Mouse (Mus musculus) spleen, postnatal 4 days (tissue): ENCODE results near the gene Adprh.
"Not testable (repeated sequence)": the region's sequence is repeated elsewhere in the genome, so short reads cannot be mapped to it uniquely, and the experiment has no call there.

Experiments
- DNase-seq, 2 experiments: peaks; one replicate each; pipeline ENCODE4 v3.0.0; 2022; ENCODE audit warnings: low spot score in 2 of 2

Gene Adprh

DNA sequence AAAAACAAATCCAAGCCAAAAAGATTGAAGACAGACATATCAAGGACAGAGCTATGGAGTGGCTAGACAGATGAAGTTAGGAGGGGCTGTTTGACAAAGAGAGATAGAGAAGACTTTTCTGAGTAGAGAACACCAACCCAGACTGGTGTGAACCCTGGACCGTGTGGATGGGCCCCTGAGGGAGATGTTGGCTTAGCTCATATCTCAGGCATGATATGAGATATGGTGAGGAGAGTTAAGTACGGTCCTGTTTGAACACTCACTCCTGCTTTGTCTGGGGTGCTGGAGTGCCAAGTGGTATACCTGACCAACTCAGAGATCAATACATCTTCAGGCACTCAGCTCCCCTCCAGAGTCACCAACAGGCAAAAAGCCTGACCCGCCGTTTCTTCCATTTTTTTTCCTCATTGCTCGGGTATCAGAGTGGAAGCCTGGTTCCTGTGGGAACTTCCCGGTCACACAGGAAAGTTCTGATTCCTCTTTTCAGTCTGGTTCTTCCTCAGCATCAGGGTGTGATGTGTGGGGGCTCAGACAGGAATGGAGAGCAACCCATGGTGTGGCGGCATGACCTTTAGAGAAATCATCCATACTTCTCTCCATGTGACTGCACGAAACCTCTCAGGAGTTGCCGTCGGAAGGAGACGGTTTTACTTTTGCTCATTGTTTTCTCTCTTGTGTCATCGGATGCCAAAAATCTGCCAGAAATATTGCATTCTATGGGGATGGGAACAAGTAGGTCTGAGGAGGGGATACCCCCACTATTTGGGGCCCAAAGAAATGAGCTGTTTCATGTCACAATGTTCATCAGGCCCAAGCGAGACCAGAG, 14.8 kb upstream of the Adprh start:
- no peak for DNase-seq

DNA sequence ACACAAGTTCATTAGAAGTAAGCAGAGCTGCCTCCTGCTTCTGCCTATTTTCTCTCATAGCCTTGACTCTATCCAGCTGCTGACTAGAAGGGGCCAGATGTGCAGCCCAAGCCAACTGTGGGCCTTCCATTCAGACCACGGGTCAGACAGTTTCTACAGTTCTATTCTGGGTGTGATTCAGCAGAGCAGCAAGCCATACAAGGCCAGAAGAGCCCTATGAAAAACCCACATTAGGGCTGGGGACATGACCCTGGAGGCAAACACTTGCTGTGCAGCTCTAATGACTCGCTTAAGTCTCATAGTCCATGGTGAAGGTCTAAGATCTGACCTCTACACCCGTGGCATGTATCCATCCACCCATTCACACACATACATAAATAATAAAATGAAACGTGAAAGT, 13.6 kb upstream of the Adprh start:
- no peak for DNase-seq

DNA sequence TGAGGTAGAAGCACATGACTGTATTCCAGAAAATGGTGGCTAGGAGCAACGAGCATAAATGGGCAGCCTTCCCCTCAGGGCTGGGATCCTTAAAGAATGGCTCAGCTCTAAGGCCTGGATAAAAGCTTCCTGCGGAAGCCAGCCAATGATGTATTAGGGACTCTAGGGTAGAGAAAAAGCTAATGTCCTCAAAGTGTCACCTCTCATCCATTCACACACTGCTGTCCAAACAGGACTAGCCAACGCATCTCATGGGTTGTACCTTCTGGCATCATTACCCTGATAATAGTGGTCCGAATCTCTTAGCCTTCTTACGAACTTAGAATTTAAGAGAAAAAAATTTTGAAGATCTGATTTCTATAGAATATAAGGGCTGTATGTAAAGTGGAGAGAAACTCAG, 10.8 kb upstream of the Adprh start:
- no peak for DNase-seq

DNA sequence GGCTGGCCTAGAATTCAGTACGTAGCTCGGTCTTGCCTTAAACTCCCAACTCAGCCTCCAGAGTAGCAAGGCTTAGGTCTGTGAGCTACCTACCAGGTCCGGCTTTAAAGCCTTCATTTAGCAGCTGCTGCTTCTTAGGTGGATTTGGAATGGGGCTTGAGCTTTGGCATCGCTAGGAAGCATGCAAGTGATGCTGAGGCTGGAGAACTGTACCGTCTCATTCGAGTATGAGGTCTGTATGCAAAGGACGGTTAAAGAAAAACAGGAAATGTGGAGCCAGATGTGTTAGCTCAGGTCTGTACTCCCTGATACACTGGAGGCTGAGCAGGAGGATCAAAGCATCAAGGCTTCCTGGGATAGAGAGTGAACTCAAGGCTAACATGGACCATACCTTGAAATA, 9.7 kb upstream of the Adprh start:
- no peak for DNase-seq

DNA sequence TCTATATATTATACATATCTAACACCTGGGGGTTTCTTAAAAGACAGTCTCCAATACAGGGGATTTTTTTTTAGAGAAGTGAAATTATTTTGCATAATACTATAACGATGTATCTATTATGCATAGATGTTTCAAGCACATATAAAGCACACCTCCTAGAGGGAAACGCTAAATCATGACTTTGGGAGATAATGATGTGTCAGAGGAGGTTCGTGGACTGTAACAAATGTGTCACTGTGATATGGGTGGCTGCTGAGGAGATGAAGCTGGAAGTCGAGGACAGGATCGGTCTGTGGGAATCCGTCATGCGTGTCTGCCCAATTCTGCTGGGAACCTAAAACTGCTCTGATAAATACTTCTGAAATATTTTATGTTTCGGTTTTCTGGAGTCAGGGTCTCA, 9.2 kb upstream of the Adprh start:
- no peak for DNase-seq

DNA sequence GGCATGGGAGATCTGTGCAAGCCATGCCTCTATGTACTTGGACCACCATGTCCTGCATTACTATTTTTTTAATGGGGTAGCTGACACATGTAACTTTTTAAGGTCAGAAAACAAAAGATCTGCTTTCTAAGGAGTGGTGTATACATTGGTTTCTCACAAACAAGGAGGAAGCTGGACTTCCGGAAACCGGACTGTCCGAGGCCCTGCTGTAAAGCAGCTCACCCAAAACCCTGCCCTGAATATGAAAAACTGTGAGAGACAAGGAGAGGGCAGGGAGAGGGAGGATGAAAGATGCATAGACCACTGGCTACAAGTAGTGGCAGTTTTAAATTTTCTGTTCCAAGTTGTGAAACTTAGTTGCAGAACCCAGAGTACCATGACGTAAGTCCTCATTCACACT, 7.5 kb upstream of the Adprh start:
- DNase-seq, result no peak

DNA sequence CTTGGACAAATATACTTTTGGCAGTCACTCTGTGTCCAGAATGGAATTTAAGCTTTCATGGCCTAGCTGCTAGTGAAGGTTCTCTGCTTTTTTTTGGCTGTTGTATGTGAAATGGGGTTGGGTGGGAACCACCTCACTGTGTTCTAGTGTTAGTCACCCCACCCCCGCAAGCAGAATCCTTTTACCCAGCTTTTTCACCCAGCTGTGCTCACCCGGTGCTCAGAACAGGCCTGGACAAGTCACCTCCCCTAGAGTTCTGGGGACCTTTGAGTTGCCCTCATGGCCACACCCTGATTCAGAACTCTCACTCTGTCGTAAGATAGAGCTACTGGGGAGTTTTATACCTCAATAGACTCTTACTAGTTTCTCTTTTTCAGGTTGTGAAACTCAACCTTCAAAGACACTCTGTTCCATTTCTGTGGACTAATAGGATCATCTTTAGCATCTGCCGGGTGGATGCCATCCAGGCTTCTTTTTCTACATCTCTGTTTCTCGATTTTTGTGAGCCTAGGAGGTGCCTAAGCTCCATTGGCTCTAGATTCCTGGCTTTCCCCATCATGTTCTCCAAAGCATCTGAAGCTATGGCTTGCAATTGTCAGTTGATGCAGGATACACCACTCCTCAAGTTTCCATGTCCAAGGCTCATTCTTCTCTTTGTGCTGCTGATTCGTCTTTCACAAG, 6.2 kb upstream of the Adprh start:
- no peak for DNase-seq

DNA sequence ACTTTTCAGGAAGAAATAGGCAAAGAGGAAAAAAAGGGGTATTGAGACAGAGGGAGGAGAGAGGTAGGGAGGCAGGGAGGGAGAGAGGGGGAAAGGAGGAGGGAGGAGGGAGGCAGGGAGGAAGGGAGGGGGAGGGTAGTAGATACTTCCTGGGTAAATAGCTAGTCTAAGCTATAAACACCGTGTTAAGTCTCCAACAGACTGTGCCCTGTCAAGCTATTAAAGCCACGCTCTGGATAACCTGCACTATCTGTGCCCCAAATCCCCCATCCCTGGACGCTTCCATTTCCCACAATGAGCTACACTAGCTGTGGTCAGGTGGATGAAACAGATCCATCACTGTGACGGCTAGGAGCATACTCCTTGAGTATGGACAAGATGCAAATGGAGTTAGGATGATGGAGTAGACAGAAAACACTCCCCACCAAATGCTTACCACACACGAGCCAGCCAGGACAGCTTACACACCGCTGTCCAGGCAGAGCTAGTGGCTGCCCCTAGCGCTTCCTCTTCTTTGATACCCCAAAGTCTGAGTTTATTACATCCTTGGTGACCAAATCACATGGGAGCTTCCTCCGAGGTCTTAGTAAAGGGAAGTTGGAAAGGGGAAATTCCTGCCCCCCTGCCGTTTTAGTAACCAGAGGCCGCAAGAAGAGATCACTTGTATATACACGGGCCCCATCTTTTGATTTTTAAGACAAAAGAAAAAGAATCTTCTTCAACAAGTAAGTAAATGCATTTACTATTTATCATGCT, 4.5 kb upstream of the Adprh start:
- DNase-seq, result no peak

DNA sequence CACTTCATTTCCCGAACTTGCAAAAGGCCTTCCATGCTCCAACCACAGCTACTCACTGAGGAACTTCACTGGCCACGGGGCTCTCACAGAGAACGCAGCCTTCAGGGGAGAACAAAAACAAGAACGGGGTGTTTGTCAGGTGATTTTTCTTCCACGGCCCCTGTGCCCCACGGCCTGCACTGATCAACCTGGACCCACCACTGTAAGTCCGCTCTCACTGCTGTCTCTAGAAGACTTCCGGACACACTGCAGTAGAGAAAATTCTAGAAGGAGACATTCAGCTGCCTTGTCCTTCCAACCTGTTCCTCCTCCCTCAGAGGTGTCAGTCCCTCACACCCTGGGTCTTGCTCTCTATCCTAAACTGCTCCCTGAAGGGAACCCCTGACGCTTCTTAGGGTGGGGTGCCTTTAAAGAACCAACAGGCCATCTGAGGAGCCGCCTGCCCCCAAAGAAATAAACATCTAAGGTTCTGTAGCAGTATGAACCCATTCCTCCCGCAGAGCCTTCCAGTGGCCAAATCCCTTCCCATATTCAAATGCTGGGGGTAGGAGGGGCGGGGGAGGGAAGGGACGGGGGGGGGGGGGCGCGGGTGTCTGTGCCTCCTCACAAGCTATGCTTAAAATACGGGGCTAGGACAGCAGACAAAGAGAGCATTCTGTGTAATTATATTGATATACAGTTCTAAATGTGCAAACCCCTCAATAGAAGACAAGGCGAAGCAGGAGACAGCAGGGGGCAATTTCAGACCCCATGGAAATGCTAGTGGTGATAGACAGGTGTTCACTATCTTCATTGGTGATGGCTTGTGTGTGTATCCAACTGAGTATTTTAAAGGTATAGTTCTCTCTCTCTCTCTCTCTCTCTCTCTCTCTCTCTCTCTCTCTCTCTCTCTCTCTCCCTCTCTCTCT, 3.3 kb upstream of the Adprh start, which contains the start of gene Cd80:
Cd80 (plus strand) TSS at position 51 of the 908 bp plus-strand sequence.
- DNase-seq, result no peak

DNA sequence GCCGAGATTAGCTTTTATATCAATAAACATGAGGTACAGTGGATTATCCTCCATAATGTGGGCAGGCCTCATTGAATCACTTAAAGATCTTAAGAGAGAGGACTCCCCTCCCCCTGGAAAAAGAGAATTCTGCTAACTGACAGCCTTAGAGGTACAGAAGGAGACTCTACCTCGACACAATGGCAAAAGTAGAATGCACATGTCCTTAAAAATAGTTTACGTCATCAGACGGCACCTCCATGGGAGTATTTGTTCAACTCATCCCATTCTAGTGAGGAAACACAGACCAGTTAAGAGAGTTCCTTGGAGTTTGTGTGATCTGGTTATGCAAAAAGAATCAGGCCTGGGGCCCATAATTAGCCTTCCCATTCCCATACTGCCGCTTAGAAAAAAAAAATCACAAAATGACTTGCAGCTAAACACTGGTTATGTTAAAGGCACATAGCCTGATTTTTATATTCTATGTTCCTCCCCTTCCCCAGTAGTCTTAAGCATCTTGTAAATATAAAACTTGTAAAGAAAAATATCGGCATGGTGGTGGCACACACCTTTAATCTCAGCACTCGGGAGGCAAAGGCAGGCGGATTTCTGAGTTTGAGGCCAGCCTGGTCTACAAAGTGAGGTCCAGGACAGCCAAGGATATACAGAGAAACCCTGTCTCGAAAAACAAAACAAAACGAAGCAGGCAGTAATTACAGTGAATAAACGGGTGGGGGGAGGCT, 2.2 kb upstream of the Adprh start:
- no peak for DNase-seq

DNA sequence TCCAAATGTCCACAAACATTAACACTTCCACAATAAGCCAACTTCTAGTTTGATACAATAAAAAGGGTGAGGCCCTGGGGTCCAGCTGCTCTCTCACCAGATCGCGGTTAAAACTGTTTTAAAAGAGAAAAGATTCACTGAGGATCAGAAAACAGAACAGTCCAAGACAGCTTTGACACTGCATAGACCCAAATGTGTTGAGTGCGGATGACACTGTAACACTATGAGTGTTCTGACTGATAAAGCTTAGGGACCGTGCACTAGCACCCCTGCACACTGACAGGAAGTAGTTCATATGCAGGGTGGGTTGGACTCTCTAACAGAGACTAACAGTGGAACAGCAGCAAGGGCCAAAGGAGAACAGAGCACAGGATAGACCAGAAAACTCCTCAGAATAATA, 1.4 kb upstream of the Adprh start:
- DNase-seq, result no peak

DNA sequence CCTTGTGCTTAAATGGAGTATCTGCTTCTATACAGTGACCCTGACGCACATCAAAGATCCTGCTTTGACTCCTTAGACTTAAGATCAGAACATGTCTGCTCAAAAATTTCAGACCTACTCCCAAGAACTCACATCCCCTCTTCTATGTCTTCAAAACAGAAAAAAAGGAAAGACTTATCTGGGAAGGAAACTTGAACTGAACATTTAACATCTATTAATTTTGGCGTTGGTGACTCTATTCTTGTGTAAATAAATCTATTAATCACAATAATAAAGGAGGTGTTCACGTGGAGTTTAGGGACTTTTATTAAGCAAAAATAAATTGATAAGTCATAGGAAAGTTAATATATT, 675 bp upstream of the Adprh start:
- no peak for DNase-seq

DNA sequence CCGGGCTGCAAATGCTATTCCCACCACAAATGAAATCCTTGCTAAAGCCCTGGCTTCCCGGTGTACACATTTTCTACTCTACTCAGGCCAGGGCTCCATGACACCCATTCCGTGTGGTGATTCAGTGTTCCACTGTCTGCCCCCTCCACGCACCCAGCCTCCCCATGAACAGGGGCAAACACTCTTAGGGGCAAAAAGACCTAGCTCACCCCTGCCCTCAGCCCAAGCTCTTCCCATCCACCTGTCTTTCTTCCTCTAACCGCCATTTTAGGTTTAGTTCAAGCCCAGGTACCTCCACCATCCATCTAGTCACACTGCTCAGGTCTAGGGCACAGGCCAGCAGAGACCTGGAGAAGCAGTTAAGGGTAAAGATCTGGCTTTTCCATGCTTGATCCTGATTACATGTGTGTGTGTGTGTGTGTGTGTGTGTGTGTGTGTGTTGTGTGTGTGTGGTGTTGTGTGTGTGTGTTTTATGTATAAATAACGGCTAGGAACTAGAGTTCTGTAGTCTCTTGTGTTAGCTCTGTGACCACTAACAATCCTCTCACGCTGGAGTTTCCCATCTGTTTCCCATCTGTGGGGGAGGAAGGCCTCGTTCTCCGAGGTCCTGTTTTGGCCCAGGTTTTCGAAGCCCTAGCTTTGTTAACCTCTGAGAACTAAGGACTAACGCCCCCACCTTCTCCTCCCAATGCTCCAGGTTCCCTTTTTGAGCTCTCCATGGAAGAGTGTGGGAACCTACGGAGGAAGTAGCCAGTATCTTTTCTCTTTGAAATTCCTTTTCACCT, 890 bp downstream of the Adprh start:
- no peak for DNase-seq

DNA sequence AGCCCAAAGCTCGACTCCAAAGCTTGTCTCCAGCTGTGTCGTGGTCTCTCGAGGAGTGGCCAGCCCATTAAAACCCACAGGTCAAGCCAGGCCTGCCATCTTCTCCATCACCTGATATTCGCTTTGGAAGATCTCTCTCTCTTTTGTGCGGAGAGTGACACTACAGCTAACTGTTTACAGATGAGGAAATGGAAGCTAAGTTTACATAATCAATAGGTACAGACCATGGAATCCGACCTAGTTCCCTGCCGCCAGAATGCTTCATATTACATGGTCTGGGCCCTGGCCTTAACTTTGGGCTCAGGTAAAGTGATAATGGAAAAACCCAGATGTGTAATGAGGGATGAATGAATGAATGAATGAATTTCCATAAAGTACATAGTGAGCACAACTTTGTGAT, 1.8 kb downstream of the Adprh start:
- DNase-seq, result no peak

DNA sequence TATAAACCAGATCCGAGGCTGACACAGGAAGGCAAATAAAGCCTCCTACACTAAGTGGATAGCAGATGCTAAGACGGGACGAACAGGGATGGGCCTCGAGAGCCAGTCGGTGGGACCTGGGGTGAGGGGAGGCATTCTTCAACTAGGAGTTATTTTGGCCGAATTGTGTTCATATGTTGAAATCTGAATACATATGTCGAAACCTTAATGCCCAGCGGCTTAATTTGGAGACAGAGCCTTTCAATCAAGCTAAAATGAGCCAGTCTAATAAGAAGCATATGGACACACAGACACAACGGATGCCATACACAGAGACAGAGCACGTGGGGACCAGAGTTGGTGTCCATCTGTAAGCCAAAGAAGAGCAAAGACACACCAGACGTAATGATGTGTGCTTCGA, 4.0 kb downstream of the Adprh start:
- DNase-seq, result no peak

DNA sequence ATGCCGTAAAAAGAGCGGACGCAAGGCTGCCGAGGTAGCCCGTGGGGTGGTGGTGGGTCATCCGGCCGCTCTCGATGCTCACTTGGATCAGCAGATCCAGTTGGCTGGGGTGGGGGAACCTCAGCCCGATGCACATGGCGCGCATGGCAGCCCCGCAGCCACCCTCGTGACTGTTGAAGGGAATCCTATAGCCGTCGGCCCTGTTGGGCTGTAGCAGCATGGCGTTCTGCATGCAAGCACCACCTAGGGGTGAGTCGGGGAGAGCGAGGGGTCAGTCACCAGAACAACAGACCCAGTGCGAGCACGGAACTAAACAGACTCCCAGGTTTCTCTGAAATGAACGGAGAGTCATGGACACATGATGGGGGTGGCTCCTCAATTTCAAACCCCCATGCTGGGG, 5.1 kb downstream of the Adprh start:
- DNase-seq, result no peak

DNA sequence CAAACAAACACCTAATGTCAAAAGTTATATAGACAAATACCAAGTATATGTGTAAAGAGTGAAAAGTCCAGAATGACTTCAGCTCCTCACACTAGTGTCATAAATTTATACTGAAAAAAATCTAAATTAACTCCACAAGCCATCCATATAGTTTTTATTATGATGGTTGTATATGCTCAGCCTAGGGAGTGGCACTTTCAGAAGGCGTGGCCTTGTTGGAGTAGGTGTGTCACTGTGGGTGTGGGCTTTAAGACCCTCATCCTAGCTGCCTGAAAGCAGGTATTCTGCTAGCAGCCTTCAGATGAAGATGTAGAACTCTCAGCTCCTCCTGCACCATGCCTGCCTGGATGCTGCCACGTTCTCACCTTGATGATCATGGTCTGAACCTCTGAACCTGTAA, 6.4 kb downstream of the Adprh start:
- DNase-seq, result not testable (repeated sequence)

DNA sequence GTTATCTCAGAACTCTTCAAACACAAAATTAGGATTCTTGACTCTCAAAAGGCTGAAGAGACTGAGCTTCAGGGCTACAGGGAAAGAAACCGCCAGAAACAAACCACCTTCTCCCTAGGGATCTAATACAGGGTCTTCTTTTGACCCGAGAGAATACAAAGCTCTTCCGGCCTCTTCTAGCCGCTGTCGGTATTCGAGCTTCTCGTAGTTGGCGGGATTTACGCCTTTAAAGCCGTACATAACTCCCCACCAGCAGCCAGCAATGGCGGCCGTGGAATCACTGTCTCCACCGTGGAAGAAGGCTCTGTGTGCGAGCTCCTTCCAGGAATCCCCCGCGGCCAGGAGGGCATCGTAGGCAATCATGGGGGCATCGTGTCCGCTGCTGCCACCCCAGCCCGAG, 6.9 kb downstream of the Adprh start:
- no peak for DNase-seq

DNA sequence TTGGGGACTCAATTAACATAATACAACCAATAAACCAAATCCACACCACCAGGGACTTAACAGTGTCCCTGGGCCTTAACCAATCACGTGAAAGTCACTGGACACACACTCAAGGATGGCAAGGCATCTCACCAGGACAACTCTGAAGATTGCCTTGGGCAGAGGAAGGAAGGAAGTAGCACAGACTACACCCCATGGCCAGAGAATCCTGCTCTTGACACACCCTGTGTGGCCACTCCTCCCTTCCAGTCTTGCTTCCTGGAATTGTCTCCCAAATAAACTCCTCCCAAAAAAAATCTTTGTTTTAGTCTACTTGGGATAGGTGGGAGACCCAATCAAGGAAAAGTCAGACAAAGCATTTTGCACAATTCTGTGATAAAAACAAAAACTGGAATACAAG, 7.5 kb downstream of the Adprh start:
- no peak for DNase-seq

DNA sequence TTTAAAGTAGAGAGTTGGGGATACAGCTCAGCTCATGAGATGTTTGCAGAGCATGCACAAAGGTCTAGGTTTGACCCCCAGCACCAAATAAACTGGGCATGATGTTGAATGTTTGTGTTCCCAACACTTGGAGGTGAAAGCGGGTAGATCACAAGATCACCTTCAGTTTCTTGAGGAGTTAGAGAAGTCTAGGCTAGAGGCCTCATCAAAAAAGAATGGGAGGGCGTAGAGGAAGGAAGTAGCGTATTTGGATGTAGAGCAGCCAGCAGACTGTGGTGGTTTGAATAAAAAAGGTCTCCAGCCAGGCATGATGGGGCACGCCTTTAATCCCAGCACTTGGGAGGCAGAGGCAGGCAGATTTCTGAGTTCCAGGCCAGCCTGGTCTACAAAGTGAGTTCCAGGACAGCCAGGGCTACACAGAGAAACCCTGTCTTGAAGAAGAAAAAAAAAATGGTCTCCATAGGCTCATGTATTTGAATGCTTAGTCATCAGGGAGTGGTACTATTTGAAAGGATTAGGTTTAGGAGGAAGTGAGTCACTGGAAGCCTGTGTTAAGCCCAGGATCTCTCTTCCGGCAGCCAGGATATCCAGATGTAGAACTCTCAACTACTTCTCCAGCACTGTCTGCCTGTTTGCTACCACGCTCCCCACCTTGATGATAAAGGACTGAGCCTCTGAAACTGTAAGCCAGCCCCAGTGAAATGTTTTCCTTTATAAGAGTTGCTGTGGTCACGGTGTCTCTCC, 8.6 kb downstream of the Adprh start:
- DNase-seq, result no peak
